Mouse (Mus musculus) lung, postnatal 0 days (tissue): ENCODE measurements around the gene Cd59a. TPM values are rescaled to one million over a fixed set of nuclear protein-coding genes. Genes with fewer than 3 reads are reported as not detected.
"Not testable (repeated sequence)": the region's sequence is repeated elsewhere in the genome, so short reads cannot be mapped to it uniquely, and the experiment has no call there.

Experiments
- ATAC-seq: fragments of 200-750 bp; cut with Nextera tagmentation; 2 replicates; pipeline ENCODE4 v1.8.0; 2017; ENCODE audit warnings: moderate library complexity
- DNase-seq: peaks from one replicate; pipeline ENCODE4 v3.0.0-alpha.2; 2016; ENCODE audit warnings: low spot score
- H3K27ac ChIP-seq: fragments of 300-500 bp; sonication (generic); 2 replicates; pipeline ENCODE4 v1.5.1; 2014; ENCODE audit warnings: antibody characterized with exemption, mild to moderate bottlenecking, low read length, mixed read lengths
- H3K27me3 ChIP-seq: fragments of 300-500 bp; sonication (generic); replicated peaks from 2 replicates; pipeline ENCODE4 v1.6.1; 2014; ENCODE audit warnings: low read length, mixed read lengths; ENCODE audit not compliant: insufficient read depth
- H3K36me3 ChIP-seq: fragments of 300-500 bp; sonication (generic); 2 replicates; pipeline ENCODE4 v1.6.1; 2014; ENCODE audit warnings: low read length, mixed read lengths; ENCODE audit not compliant: insufficient read depth
- H3K4me1 ChIP-seq: fragments of 300-500 bp; sonication (generic); 2 replicates; pipeline ENCODE4 v1.6.1; 2014; ENCODE audit warnings: antibody characterized with exemption, low read depth, low read length, mixed read lengths; ENCODE audit not compliant: insufficient read depth
- H3K4me2 ChIP-seq: fragments of 300-500 bp; sonication (generic); replicated peaks from 2 replicates; pipeline ENCODE4 v1.6.1; 2014; ENCODE audit warnings: low read depth, mild to moderate bottlenecking, low read length, moderate library complexity, mixed read lengths
- H3K4me3 ChIP-seq: fragments of 300-500 bp; sonication (generic); 2 replicates; pipeline ENCODE4 v1.5.1; 2014; ENCODE audit warnings: low read depth, low read length
- H3K9ac ChIP-seq: fragments of 300-500 bp; sonication (generic); replicated peaks from 2 replicates; pipeline ENCODE4 v1.6.1; 2014; ENCODE audit warnings: low read depth, mild to moderate bottlenecking
- H3K9me3 ChIP-seq: fragments of 300-500 bp; sonication (generic); 2 replicates; pipeline ENCODE4 v1.6.1; 2016; ENCODE audit warnings: low read length, mixed read lengths
- CTCF ChIP-seq: IDR thresholded peaks from 2 replicates; pipeline ENCODE4 v1.5.1; 2016; ENCODE audit warnings: antibody characterized with exemption, mild to moderate bottlenecking
- EP300 ChIP-seq: IDR thresholded peaks from 2 replicates; pipeline ENCODE4 v1.6.1; 2016; ENCODE audit warnings: antibody characterized with exemption, mild to moderate bottlenecking, control low read depth
- WGBS: fragments of 180-500 bp; shearing (Covaris S2); extraction: QIAGEN DNeasy Blood & Tissue Kit; methylation state at CpG from one replicate; pipeline ENCODE4 v1.1.7; 2014; 5-methylcytosine and 5-hydroxymethylcytosine counted together
- polyA plus RNA-seq: library from polyadenylated mRNA; unstranded; fragments of >200 nt; fragmentation: Nextera tagmentation; extraction: Ambion mirVana; gene quantifications from 2 replicates; pipeline ENCODE4 v1.2.1, GENCODE M21; 2015

Cd59a gene
- polyA plus RNA-seq, 1 experiment from 2014 or later = 32.4 TPM

DNA sequence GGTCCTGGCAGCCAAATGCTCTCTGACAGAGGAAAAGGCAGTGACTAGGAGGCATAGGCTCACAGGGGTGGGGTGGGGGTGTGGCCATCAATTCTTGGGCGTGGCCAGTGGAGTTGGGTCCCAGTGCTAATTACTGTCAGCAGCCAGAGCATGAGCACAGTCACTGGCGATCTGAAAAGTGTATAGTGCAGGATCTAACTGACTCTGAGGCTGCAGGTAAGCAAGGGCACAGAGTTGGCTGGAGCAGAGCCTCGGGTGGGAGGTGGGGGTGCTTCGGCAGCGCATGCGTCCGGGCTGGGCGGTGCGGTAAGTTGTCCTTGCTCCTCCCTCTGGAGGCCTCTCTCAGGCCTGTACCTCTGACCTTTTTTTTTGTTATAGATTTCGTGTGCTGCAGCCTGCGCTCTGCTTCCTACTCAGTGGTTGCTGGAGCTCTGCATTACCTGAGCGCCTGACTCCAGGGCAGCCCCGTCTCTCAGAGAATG, 25.9 kb upstream of the Cd59a start, which contains the start of gene Cd59b:
TSS of gene Cd59b (plus strand) at position 146 of the 482 bp plus-strand sequence.
- Histone ChIP-seq H3K27me3 (no peaks in the 10 kb centered on the region), H3K27ac (no peak within 1 kb of the TSS), H3K9ac (no peak within 1 kb of the TSS), H3K4me2 (peak within 1 kb of the TSS; percentile 48), H3K4me1 (no peaks in the 10 kb centered on the region), H3K36me3 (no peaks in the 10 kb centered on the region), H3K9me3 (no peaks in the 10 kb centered on the region), H3K4me3 (peak within 1 kb of the TSS; percentile 27)
- DNase-seq (peak; percentile 65), ATAC-seq (peak; percentile 91)
- TF ChIP-seq CTCF (no peak), EP300 (no peak)
- WGBS = 9% methylated on average over 13 of the region's 13 CpGs

DNA sequence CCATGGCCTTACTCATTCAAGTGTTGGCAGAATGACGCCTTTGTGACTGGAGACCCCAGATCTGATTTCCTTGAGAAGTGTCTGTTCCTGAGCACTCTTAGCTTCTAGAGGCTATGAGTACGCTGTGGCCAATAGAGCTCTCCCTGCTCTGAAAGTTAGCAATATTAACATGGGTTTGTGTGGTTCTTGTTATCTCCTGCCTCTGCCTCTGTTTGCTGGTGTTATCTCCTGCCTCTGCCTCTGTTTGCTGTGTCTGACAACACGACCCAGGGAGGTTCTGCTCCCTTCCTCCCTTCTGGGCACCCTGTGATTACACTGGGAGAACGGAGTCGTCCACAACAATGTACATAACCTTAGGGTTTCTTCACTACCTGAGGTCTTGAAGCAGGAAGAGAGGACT, 17.3 kb upstream of the Cd59a start:
- not testable (repeated sequence) for H3K4me3 ChIP-seq, ATAC-seq

GRCm38 (mm10) chr2:104081436-104082050, 14.1 kb upstream of the Cd59a start:
- not testable (repeated sequence) for H3K4me3 ChIP-seq, H3K9ac ChIP-seq, H3K4me1 ChIP-seq, H3K4me2 ChIP-seq, DNase-seq, ATAC-seq, H3K36me3 ChIP-seq, H3K27me3 ChIP-seq, H3K27ac ChIP-seq, H3K9me3 ChIP-seq
- no CpG with 5 or more reads among the region's 1 CpGs for WGBS

More for the DNA sequence above, 17.3 kb upstream of the Cd59a start:
- H3K4me1 ChIP-seq, H3K27me3 ChIP-seq, H3K27ac ChIP-seq, H3K4me2 ChIP-seq, DNase-seq, H3K9me3 ChIP-seq, H3K36me3 ChIP-seq, H3K9ac ChIP-seq: not testable (repeated sequence)
- 42% methylated on average over 4 of the region's 5 CpGs for WGBS

GRCm38 (mm10) chr2:104082474-104082873, 13.1 kb upstream of the Cd59a start:
- no peaks in the 10 kb centered on the region for H3K9me3 ChIP-seq
- H3K36me3 ChIP-seq = no peaks in the 10 kb centered on the region
- no peak for DNase-seq
- no peak overlapping the region for H3K9ac ChIP-seq
- H3K4me3 ChIP-seq = no peak overlapping the region
- no peaks in the 10 kb centered on the region for H3K4me1 ChIP-seq
- no peak overlapping the region for H3K27ac ChIP-seq
- TF ChIP-seq CTCF (no peak), EP300 (no peak)
- H3K27me3 ChIP-seq = no peaks in the 10 kb centered on the region
- no peak overlapping the region for H3K4me2 ChIP-seq
- ATAC-seq = no peak

DNA sequence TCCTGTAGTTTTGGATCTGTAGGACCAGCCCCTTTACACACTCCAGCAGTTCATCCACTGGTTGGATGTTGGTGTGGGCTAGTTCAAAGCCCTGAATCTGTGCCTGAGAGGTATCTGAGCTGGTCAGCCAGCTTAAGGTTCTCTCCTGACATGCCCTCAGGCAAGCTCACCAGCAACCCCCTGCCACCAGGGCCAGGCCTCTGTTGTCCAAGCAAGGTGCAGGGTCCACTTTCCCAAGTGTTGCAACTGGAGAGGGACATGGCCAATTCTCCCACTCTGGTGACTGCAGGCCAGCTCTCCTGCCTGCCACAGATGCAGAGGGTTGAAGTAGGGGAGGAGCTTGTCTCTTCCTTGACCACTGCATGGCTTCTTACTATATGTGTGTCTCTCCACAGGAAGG, 11.6 kb upstream of the Cd59a start:
- not testable (repeated sequence) for ATAC-seq, H3K36me3 ChIP-seq, DNase-seq, H3K4me1 ChIP-seq, H3K27ac ChIP-seq, H3K4me3 ChIP-seq, H3K9ac ChIP-seq, H3K4me2 ChIP-seq, H3K9me3 ChIP-seq, H3K27me3 ChIP-seq

- H3K4me1 ChIP-seq, H3K4me2 ChIP-seq, H3K27me3 ChIP-seq, H3K4me3 ChIP-seq, H3K9ac ChIP-seq, H3K36me3 ChIP-seq, H3K9me3 ChIP-seq, DNase-seq, ATAC-seq, H3K27ac ChIP-seq: not testable (repeated sequence)
- 89% methylated on average over 1 of the region's 1 CpGs for WGBS
Measured at GRCm38 (mm10) chr2:104087562-104087961, 8.0 kb upstream of the Cd59a start.

GRCm38 (mm10) chr2:104093305-104093704, 2.3 kb upstream of the Cd59a start:
- no peaks in the 10 kb centered on the region for H3K36me3 ChIP-seq
- H3K27me3 ChIP-seq = no peaks in the 10 kb centered on the region
- H3K4me2 ChIP-seq = no peak overlapping the region
- no peaks in the 10 kb centered on the region for H3K9me3 ChIP-seq
- TF ChIP-seq EP300 (no peak), CTCF (no peak)
- no peak overlapping the region for H3K4me3 ChIP-seq
- 66% methylated on average over 2 of the region's 2 CpGs for WGBS
- DNase-seq (no peak), ATAC-seq (no peak)
- H3K9ac ChIP-seq = no peak overlapping the region
- H3K27ac ChIP-seq = no peak overlapping the region
- H3K4me1 ChIP-seq = no peaks in the 10 kb centered on the region
